Mouse (Mus musculus): ENCODE data around the gene Nmur2. TPM values are rescaled to one million over a fixed set of nuclear protein-coding genes. Genes with fewer than 3 reads are reported as not detected.

Gene Nmur2
- 0.97 and 1.1 TPM in 2 replicates for polyA plus RNA-seq (2014; fragmentation: Nextera tagmentation; extraction: Ambion mirVana)

GRCm38 (mm10) chr11:56040917-56041316, at the start of gene Nmur2:
Gene Nmur2, minus strand, starts transcription at chr11:56041010.
- Histone ChIP-seq H3K4me3 (ENCODE audit: low read depth, low read length) (no peak within 1 kb of the TSS), H3K27me3 (ENCODE audit: control insufficient read depth, insufficient read depth, low read length) (no peaks in the 10 kb centered on the region), H3K4me1 (ENCODE audit: control insufficient read depth, insufficient read depth, low read length) (no peaks in the 10 kb centered on the region), H3K27ac (ENCODE audit: low read length) (no peak within 1 kb of the TSS), H3K4me2 (replicated peaks; ENCODE audit: low read depth, low read length) (no peak within 1 kb of the TSS), H3K36me3 (ENCODE audit: control insufficient read depth, insufficient read depth, low read length) (no peaks in the 10 kb centered on the region), H3K9me3 (ENCODE audit: control insufficient read depth, low read depth, low read length) (no peaks in the 10 kb centered on the region), H3K9ac (replicated peaks; ENCODE audit: low read depth, low read length) (no peak within 1 kb of the TSS)
- WGBS = 5% methylated on average over 6 of the region's 6 CpGs
- ATAC-seq (ENCODE audit: insufficient number of reproducible peaks, insufficient read depth, low FRiP score, low read depth) = peak; percentile 56

- H3K36me3 ChIP-seq (ENCODE audit: control insufficient read depth, insufficient read depth, low read length) = no peaks in the 10 kb centered on the region
- ATAC-seq (ENCODE audit: insufficient number of reproducible peaks, insufficient read depth, low FRiP score, low read depth) = no peak
- H3K9me3 ChIP-seq (ENCODE audit: control insufficient read depth, low read depth, low read length) = no peaks in the 10 kb centered on the region
- H3K4me1 ChIP-seq (ENCODE audit: control insufficient read depth, insufficient read depth, low read length) = no peaks in the 10 kb centered on the region
- 87% methylated on average over 11 of the region's 11 CpGs for WGBS
- H3K4me3 ChIP-seq (ENCODE audit: low read depth, low read length) = no peak overlapping the region
- no peak overlapping the region for H3K4me2 ChIP-seq (replicated peaks; ENCODE audit: low read depth, low read length)
- H3K27ac ChIP-seq (ENCODE audit: low read length) = no peak overlapping the region
- H3K9ac ChIP-seq (replicated peaks; ENCODE audit: low read depth, low read length) = no peak overlapping the region
- no peaks in the 10 kb centered on the region for H3K27me3 ChIP-seq (ENCODE audit: control insufficient read depth, insufficient read depth, low read length)
These were observed 48.4 kb upstream of the Nmur2 start for GRCm38 (mm10) chr11:56089127-56089689.

GRCm38 (mm10) chr11:56072131-56072530, 31.3 kb upstream of the Nmur2 start:
- Histone ChIP-seq H3K27ac (ENCODE audit: low read length) (no peak overlapping the region), H3K9me3 (ENCODE audit: control insufficient read depth, low read depth, low read length) (no peaks in the 10 kb centered on the region), H3K9ac (replicated peaks; ENCODE audit: low read depth, low read length) (no peak overlapping the region), H3K4me1 (ENCODE audit: control insufficient read depth, insufficient read depth, low read length) (no peaks in the 10 kb centered on the region), H3K27me3 (ENCODE audit: control insufficient read depth, insufficient read depth, low read length) (no peaks in the 10 kb centered on the region), H3K4me3 (ENCODE audit: low read depth, low read length) (no peak overlapping the region), H3K36me3 (ENCODE audit: control insufficient read depth, insufficient read depth, low read length) (no peaks in the 10 kb centered on the region), H3K4me2 (replicated peaks; ENCODE audit: low read depth, low read length) (no peak overlapping the region)
- WGBS = 74% methylated on average over 7 of the region's 7 CpGs
- ATAC-seq (ENCODE audit: insufficient number of reproducible peaks, insufficient read depth, low FRiP score, low read depth) = no peak

- Histone ChIP-seq H3K4me3 (ENCODE audit: low read depth, low read length) (no peak overlapping the region), H3K4me2 (replicated peaks; ENCODE audit: low read depth, low read length) (no peak overlapping the region), H3K4me1 (ENCODE audit: control insufficient read depth, insufficient read depth, low read length) (no peaks in the 10 kb centered on the region), H3K27ac (ENCODE audit: low read length) (no peak overlapping the region), H3K9me3 (ENCODE audit: control insufficient read depth, low read depth, low read length) (no peaks in the 10 kb centered on the region), H3K36me3 (ENCODE audit: control insufficient read depth, insufficient read depth, low read length) (no peaks in the 10 kb centered on the region), H3K27me3 (ENCODE audit: control insufficient read depth, insufficient read depth, low read length) (no peaks in the 10 kb centered on the region), H3K9ac (replicated peaks; ENCODE audit: low read depth, low read length) (no peak overlapping the region)
- 74% methylated on average over 2 of the region's 2 CpGs for WGBS
- no peak for ATAC-seq (ENCODE audit: insufficient number of reproducible peaks, insufficient read depth, low FRiP score, low read depth)
These were observed 28.8 kb upstream of the Nmur2 start for GRCm38 (mm10) chr11:56069658-56070057.

- Histone ChIP-seq H3K27me3 (ENCODE audit: control insufficient read depth, insufficient read depth, low read length) (no peaks in the 10 kb centered on the region), H3K9me3 (ENCODE audit: control insufficient read depth, low read depth, low read length) (no peaks in the 10 kb centered on the region), H3K27ac (ENCODE audit: low read length) (no peak overlapping the region), H3K4me2 (replicated peaks; ENCODE audit: low read depth, low read length) (no peak overlapping the region), H3K4me3 (ENCODE audit: low read depth, low read length) (no peak overlapping the region), H3K4me1 (ENCODE audit: control insufficient read depth, insufficient read depth, low read length) (no peaks in the 10 kb centered on the region), H3K9ac (replicated peaks; ENCODE audit: low read depth, low read length) (no peak overlapping the region), H3K36me3 (ENCODE audit: control insufficient read depth, insufficient read depth, low read length) (no peaks in the 10 kb centered on the region)
- WGBS = 89% methylated on average over 2 of the region's 2 CpGs
- ATAC-seq (ENCODE audit: insufficient number of reproducible peaks, insufficient read depth, low FRiP score, low read depth) = no peak
These were observed 24.3 kb upstream of the Nmur2 start for GRCm38 (mm10) chr11:56065147-56065546.

GRCm38 (mm10) chr11:56064575-56064974, 23.8 kb upstream of the Nmur2 start:
- no peaks in the 10 kb centered on the region for H3K4me1 ChIP-seq (ENCODE audit: control insufficient read depth, insufficient read depth, low read length)
- H3K27me3 ChIP-seq (ENCODE audit: control insufficient read depth, insufficient read depth, low read length) = no peaks in the 10 kb centered on the region
- no peak overlapping the region for H3K4me2 ChIP-seq (replicated peaks; ENCODE audit: low read depth, low read length)
- no peak for ATAC-seq (ENCODE audit: insufficient number of reproducible peaks, insufficient read depth, low FRiP score, low read depth)
- no peak overlapping the region for H3K27ac ChIP-seq (ENCODE audit: low read length)
- H3K4me3 ChIP-seq (ENCODE audit: low read depth, low read length) = no peak overlapping the region
- H3K36me3 ChIP-seq (ENCODE audit: control insufficient read depth, insufficient read depth, low read length) = no peaks in the 10 kb centered on the region
- WGBS = 55% methylated on average over 4 of the region's 4 CpGs
- H3K9ac ChIP-seq (replicated peaks; ENCODE audit: low read depth, low read length) = no peak overlapping the region
- no peaks in the 10 kb centered on the region for H3K9me3 ChIP-seq (ENCODE audit: control insufficient read depth, low read depth, low read length)

GRCm38 (mm10) chr11:56059236-56059635, 18.4 kb upstream of the Nmur2 start:
- WGBS = 49% methylated on average over 3 of the region's 3 CpGs

GRCm38 (mm10) chr11:56054439-56054838, 13.6 kb upstream of the Nmur2 start:
- no peak for ATAC-seq (ENCODE audit: insufficient number of reproducible peaks, insufficient read depth, low FRiP score, low read depth)
- 62% methylated on average over 7 of the region's 7 CpGs for WGBS

More at GRCm38 (mm10) chr11:56059236-56059635, 18.4 kb upstream of the Nmur2 start:
- H3K9ac ChIP-seq (replicated peaks; ENCODE audit: low read depth, low read length) = no peak overlapping the region
- no peaks in the 10 kb centered on the region for H3K9me3 ChIP-seq (ENCODE audit: control insufficient read depth, low read depth, low read length)
- H3K4me2 ChIP-seq (replicated peaks; ENCODE audit: low read depth, low read length) = no peak overlapping the region
- ATAC-seq (ENCODE audit: insufficient number of reproducible peaks, insufficient read depth, low FRiP score, low read depth) = no peak
- H3K4me3 ChIP-seq (ENCODE audit: low read depth, low read length) = no peak overlapping the region
- no peaks in the 10 kb centered on the region for H3K4me1 ChIP-seq (ENCODE audit: control insufficient read depth, insufficient read depth, low read length)
- no peaks in the 10 kb centered on the region for H3K36me3 ChIP-seq (ENCODE audit: control insufficient read depth, insufficient read depth, low read length)
- H3K27ac ChIP-seq (ENCODE audit: low read length) = peak overlapping the region; percentile 33; the same call in 1 of the 2 replicates
- no peaks in the 10 kb centered on the region for H3K27me3 ChIP-seq (ENCODE audit: control insufficient read depth, insufficient read depth, low read length)

GRCm38 (mm10) chr11:56026854-56027253, 14.0 kb downstream of the Nmur2 start:
- Histone ChIP-seq H3K9ac (replicated peaks; ENCODE audit: low read depth, low read length) (no peak overlapping the region), H3K27me3 (ENCODE audit: control insufficient read depth, insufficient read depth, low read length) (no peaks in the 10 kb centered on the region), H3K4me3 (ENCODE audit: low read depth, low read length) (no peak overlapping the region), H3K9me3 (ENCODE audit: control insufficient read depth, low read depth, low read length) (no peaks in the 10 kb centered on the region), H3K4me1 (ENCODE audit: control insufficient read depth, insufficient read depth, low read length) (no peaks in the 10 kb centered on the region), H3K4me2 (replicated peaks; ENCODE audit: low read depth, low read length) (no peak overlapping the region), H3K36me3 (ENCODE audit: control insufficient read depth, insufficient read depth, low read length) (no peaks in the 10 kb centered on the region), H3K27ac (ENCODE audit: low read length) (no peak overlapping the region)
- 68% methylated on average over 10 of the region's 10 CpGs for WGBS
- ATAC-seq (ENCODE audit: insufficient number of reproducible peaks, insufficient read depth, low FRiP score, low read depth) = no peak

More at GRCm38 (mm10) chr11:56054439-56054838, 13.6 kb upstream of the Nmur2 start:
- no peaks in the 10 kb centered on the region for H3K9me3 ChIP-seq (ENCODE audit: control insufficient read depth, low read depth, low read length)
- no peaks in the 10 kb centered on the region for H3K36me3 ChIP-seq (ENCODE audit: control insufficient read depth, insufficient read depth, low read length)
- H3K4me2 ChIP-seq (replicated peaks; ENCODE audit: low read depth, low read length) = no peak overlapping the region
- H3K4me3 ChIP-seq (ENCODE audit: low read depth, low read length) = no peak overlapping the region
- no peaks in the 10 kb centered on the region for H3K27me3 ChIP-seq (ENCODE audit: control insufficient read depth, insufficient read depth, low read length)
- H3K27ac ChIP-seq (ENCODE audit: low read length) = no peak overlapping the region
- H3K9ac ChIP-seq (replicated peaks; ENCODE audit: low read depth, low read length) = no peak overlapping the region
- H3K4me1 ChIP-seq (ENCODE audit: control insufficient read depth, insufficient read depth, low read length) = no peaks in the 10 kb centered on the region
